Mouse (Mus musculus) thymus, adult 2 months (tissue): ENCODE measurements around the gene Sirt7. TPM values are rescaled to one million over a fixed set of nuclear protein-coding genes. Genes with fewer than 3 reads are reported as not detected.

ENCODE experiments used
- DNase-seq: peaks from one replicate; pipeline ENCODE4 v3.0.0; 2021
- H3K27ac ChIP-seq: fragments of 200-500 bp; 2 replicates; pipeline ENCODE4 v1.5.1; 2012; ENCODE audit warnings: low read length, control low read depth; ENCODE audit not compliant: control insufficient read depth, insufficient read depth
- H3K27me3 ChIP-seq: fragments of 200-500 bp; 2 replicates; pipeline ENCODE4 v1.6.1; 2012; ENCODE audit warnings: mild to moderate bottlenecking, low read length, moderate library complexity, mixed read lengths; ENCODE audit not compliant: control insufficient read depth, insufficient read depth
- H3K36me3 ChIP-seq: fragments of 200-500 bp; 2 replicates; pipeline ENCODE4 v1.6.1; 2012; ENCODE audit warnings: mild to moderate bottlenecking, low read length, moderate library complexity; ENCODE audit not compliant: control insufficient read depth, insufficient read depth
- H3K4me1 ChIP-seq: fragments of 200-500 bp; replicated peaks from 2 replicates; pipeline ENCODE4 v1.6.1; 2012; ENCODE audit warnings: low read length; ENCODE audit not compliant: control insufficient read depth, insufficient read depth
- H3K4me3 ChIP-seq: fragments of 200-500 bp; 2 replicates; pipeline ENCODE4 v1.5.1; 2012; ENCODE audit warnings: mild to moderate bottlenecking, low read length, control low read depth, moderate library complexity; ENCODE audit not compliant: control insufficient read depth, insufficient read depth
- CTCF ChIP-seq: fragments of 200-500 bp; IDR thresholded peaks from 2 replicates; pipeline ENCODE4 v1.5.1; 2012; ENCODE audit warnings: mild to moderate bottlenecking, control low read depth, low read length, moderate library complexity, borderline replicate concordance; ENCODE audit not compliant: control insufficient read depth, poor library complexity, insufficient read depth; ENCODE audit errors: extremely low read depth
- POLR2A ChIP-seq: fragments of 200-500 bp; IDR thresholded peaks from 2 replicates; pipeline ENCODE4 v1.6.1; 2012; ENCODE audit warnings: mild to moderate bottlenecking, low read length, control low read depth, moderate library complexity; ENCODE audit not compliant: control insufficient read depth, poor library complexity, insufficient read depth; ENCODE audit errors: extremely low read depth
- WGBS: fragments of 180-500 bp; shearing (Covaris S2); methylation state at CpG from one replicate; pipeline ENCODE4 v1.1.7; 2018; 5-methylcytosine and 5-hydroxymethylcytosine counted together
- polyA plus RNA-seq: library from polyadenylated mRNA; depleted of rRNA; stranded (reverse); fragments of >200 nt; gene quantifications from 2 replicates; pipeline ENCODE4 v1.2.3, GENCODE M21; 2012; rRNA removed

Gene Sirt7
- polyA plus RNA-seq, 1 experiment, result 184 TPM

- H3K27ac ChIP-seq, result no peak overlapping the region
- no peak for DNase-seq
- TF ChIP-seq CTCF, result no peak
- peak overlapping the region; percentile 73 for H3K4me3 ChIP-seq
- H3K36me3 ChIP-seq, result peaks cover 20% of the 10 kb centered on the region
- peaks cover 7% of the 10 kb centered on the region for H3K4me1 ChIP-seq
- H3K27me3 ChIP-seq, result no peaks in the 10 kb centered on the region
- 8% methylated on average over 11 of the region's 11 CpGs for WGBS
Measured at GRCm38 (mm10) chr11:120571754-120572416, 53.2 kb downstream of the Sirt7 start.

DNA sequence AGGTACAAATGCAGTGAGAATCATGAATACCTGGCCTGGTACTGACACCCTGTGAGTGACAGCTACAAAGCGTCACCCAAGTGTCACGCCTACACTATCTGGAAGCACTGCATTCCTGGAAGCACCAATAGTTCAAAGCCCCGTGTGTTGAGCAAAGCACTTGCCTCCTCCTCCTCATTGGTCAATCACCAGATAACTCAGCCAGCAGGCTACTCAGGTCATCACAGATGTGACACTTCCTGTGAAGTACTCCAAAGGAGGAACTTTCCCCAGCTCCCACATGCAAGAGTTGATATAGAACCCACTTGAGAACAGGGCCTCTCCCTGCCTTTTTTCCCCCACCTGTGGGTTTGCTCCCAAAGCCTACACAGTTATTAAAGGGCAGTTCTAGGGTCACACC lies 53.9 kb downstream of the Sirt7 start:
- Histone ChIP-seq H3K4me3 (no peak overlapping the region), H3K27ac (no peak overlapping the region)

More for the DNA sequence above, 53.9 kb downstream of the Sirt7 start:
- H3K27me3 ChIP-seq, result no peaks in the 10 kb centered on the region
- DNase-seq, result no peak
- peaks cover 27% of the 10 kb centered on the region for H3K36me3 ChIP-seq
- H3K4me1 ChIP-seq, result peaks cover 7% of the 10 kb centered on the region
- 91% methylated on average over 3 of the region's 3 CpGs for WGBS
- TF ChIP-seq CTCF, result no peak
- no peak for TF ChIP-seq POLR2A

Other genes starting within 250 kb of the Sirt7 start
- gene Faap100, start 246.5 kb downstream of the Sirt7 start, polyA plus RNA-seq, result 59.7 and 64.4 TPM in 2 replicates
- 71.4 and 86.4 TPM in 2 replicates for gene Nploc4, start 187.5 kb downstream of the Sirt7 start, polyA plus RNA-seq
- gene Tspan10, start 182.6 kb downstream of the Sirt7 start, polyA plus RNA-seq, result 16.8 and 24.0 TPM in 2 replicates
- gene Pde6g, start 171.7 kb downstream of the Sirt7 start, polyA plus RNA-seq, result 0.55 and 0.64 TPM in 2 replicates
- gene Oxld1, start 167.2 kb downstream of the Sirt7 start, polyA plus RNA-seq, result 15.5 and 17.3 TPM in 2 replicates
- 25.6 and 30.1 TPM in 2 replicates for gene Ccdc137, start 167.1 kb downstream of the Sirt7 start, polyA plus RNA-seq
- 25.9 and 28.4 TPM in 2 replicates for gene Arl16, start 157.6 kb downstream of the Sirt7 start, polyA plus RNA-seq
- 89.6 and 92.3 TPM in 2 replicates for gene Mrpl12, start 140.6 kb downstream of the Sirt7 start, polyA plus RNA-seq
- gene Slc25a10, start 133.4 kb downstream of the Sirt7 start, polyA plus RNA-seq, result 102 and 103 TPM in 2 replicates
- 1.0 TPM in 2 replicates for gene Gcgr, start 94.5 kb downstream of the Sirt7 start, polyA plus RNA-seq
- gene Mcrip1, start 75.5 kb downstream of the Sirt7 start, polyA plus RNA-seq, result 167 and 191 TPM in 2 replicates
- gene Ppp1r27, start 74.1 kb downstream of the Sirt7 start, polyA plus RNA-seq, result 5.0 and 6.4 TPM in 2 replicates
- gene P4hb, start 52.0 kb downstream of the Sirt7 start, polyA plus RNA-seq, result 125 and 139 TPM in 2 replicates
- 1,184 and 1,219 TPM in 2 replicates for gene Arhgdia, start 43.6 kb downstream of the Sirt7 start, polyA plus RNA-seq
- gene Alyref, start 26.9 kb downstream of the Sirt7 start, polyA plus RNA-seq, result 60.9 and 74.6 TPM in 2 replicates
- gene Anapc11, start 26.8 kb downstream of the Sirt7 start, polyA plus RNA-seq, result 127 and 140 TPM in 2 replicates
- gene Npb, start 16.8 kb downstream of the Sirt7 start, polyA plus RNA-seq, result 2.2 and 2.8 TPM in 2 replicates
- 247 and 260 TPM in 2 replicates for gene Pcyt2, start 7.3 kb downstream of the Sirt7 start, polyA plus RNA-seq
- gene Mafg, start 8.4 kb upstream of the Sirt7 start, polyA plus RNA-seq, result 33.6 and 35.5 TPM in 2 replicates
- gene Pycr1, start 18.5 kb upstream of the Sirt7 start, polyA plus RNA-seq, result 2.8 and 3.4 TPM in 2 replicates
- 1.2 and 3.2 TPM in 2 replicates for gene Myadml2, start 22.9 kb upstream of the Sirt7 start, polyA plus RNA-seq
- gene Notum, start 35.9 kb upstream of the Sirt7 start, polyA plus RNA-seq, result 0.24 and 0.89 TPM in 2 replicates
- gene Aspscr1, start 47.7 kb upstream of the Sirt7 start, polyA plus RNA-seq, result 170 and 183 TPM in 2 replicates
- 103 and 112 TPM in 2 replicates for gene Cenpx, start 88.5 kb upstream of the Sirt7 start, polyA plus RNA-seq
- gene Lrrc45, start 88.7 kb upstream of the Sirt7 start, polyA plus RNA-seq, result 69.2 and 77.3 TPM in 2 replicates
- 22.8 and 26.3 TPM in 2 replicates for gene Rac3, start 96.2 kb upstream of the Sirt7 start, polyA plus RNA-seq
- 78.4 and 126 TPM in 2 replicates for gene Dcxr, start 102.0 kb upstream of the Sirt7 start, polyA plus RNA-seq
- 426 and 617 TPM in 2 replicates for gene Cbr2, start 106.9 kb upstream of the Sirt7 start, polyA plus RNA-seq
- gene Hmga1b, start 137.6 kb upstream of the Sirt7 start, polyA plus RNA-seq, result 3.3 and 4.5 TPM in 2 replicates
- gene Rfng, start 159.0 kb upstream of the Sirt7 start, polyA plus RNA-seq, result 87.4 and 102 TPM in 2 replicates
- 171 and 193 TPM in 2 replicates for gene Gps1, start 159.0 kb upstream of the Sirt7 start, polyA plus RNA-seq
- gene Dus1l, start 171.2 kb upstream of the Sirt7 start, polyA plus RNA-seq, result 65.8 and 70.3 TPM in 2 replicates
- 973 and 1,776 TPM in 2 replicates for gene Fasn, start 199.3 kb upstream of the Sirt7 start, polyA plus RNA-seq